Mouse (Mus musculus): Measurements from ENCODE around the gene Fam81b.
"Not testable (repeated sequence)": the region's sequence is repeated elsewhere in the genome, so short reads cannot be mapped to it uniquely, and the experiment has no call there.

Fam81b gene

DNA sequence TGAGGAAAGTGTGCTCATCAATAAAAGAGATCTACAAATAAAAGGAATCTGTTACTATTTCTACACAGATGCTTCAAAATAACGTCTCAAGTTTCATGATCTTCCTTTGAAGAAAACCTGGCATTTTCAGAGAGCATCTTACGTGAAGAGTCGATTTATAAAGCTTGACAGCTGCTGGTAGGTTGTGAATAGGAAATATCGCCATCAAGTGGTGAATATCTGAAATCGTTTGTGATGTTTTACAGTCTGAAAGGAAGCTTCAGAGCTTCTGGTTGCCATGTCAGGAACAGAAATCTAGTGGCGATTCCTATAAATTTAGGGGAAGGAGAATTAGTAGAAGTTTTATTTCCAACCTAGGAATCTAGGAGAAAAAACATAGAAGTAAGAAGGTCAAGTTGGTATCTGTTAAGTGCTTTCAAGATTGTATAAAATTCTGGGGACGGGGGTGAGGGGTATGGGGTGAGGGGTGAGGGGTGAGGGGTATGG lies at the start of gene Fam81b:
Gene Fam81b, minus strand, starts transcription at position 436 of the 486 bp plus-strand sequence.
- DNase-seq (ENCODE audit: low spot score in 2 of 2), result no peak

DNA sequence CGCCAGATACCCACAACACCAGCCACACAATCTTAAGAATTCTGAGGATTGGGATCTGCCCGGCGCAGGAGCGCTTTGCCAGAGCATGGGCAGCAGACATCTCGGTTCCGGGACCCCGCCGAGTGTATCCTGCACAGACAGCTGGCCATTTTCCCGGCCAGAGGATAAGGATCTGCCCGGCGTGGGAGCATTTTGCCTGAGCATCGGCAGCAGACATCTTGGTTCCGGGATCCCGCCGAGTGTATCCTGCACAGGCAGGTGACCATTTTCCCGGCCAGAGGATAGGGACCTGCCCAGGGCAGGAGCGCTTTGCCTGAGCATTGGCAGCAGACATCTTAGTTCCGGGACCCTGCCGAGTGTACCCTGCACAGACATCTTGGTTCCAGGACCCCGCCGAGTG lies 41.1 kb upstream of the Fam81b start:
- not testable (repeated sequence) for DNase-seq (ENCODE audit: low spot score in 2 of 2)

DNA sequence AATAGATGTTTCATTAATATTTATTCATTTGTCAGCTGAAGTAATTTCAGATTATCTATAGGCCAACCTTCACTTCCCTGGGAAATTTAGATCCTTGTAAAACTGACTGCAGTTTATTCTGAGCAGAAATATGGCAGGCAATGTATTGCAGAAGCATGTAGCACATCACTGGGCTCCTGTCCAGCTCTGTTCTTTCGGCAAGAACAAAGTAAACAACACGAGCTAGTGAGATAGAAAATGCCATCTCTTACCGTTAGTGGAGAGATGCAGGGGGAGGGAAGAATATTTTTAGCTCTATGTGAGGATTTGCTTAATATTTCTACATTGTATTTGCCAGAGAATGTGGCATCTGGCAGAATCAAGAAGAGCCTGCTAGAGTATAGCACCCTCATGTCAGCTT lies 13.8 kb upstream of the Fam81b start:
- DNase-seq (ENCODE audit: low spot score in 2 of 2), result peak; percentile 57 to 61

DNA sequence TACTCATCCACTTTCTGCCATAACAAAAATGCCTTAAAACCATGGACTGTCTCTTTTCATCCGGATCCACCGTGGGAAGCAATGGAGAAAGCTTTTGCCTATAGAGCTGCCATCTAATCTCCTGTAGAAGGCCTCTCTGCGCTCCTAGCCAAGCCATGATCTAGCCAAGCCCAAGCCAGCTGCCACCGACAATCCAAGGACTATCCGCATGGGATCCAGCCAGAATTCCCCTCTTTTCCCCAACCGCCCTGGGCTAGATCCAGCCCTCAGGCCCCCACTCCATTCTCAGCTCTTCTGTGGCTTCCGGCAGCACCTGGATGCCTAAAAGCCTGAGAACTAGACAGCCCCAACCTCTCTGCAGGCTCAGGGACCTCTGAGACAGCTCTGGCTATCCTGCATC lies 6.7 kb upstream of the Fam81b start:
- DNase-seq (ENCODE audit: low spot score in 2 of 2), result no peak

DNA sequence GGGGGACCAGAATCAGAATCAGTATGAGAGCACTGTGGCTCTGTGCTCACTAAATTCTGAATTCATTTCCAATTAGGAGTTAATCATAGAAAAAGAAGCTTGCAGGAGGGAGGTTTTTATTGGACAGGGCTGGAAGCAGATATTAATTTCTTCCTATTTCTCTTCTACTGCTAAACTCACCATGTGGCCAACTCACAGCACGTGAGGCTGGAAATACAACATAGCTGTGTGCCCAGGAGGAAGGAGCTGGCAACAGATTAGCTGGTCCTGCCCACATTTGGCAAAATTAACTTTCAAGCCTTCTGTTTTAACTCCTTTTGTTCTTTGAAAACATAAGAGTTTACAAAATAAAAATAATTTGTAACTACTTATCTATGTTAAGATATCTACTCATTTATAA lies 3.9 kb upstream of the Fam81b start:
- no peak for DNase-seq (ENCODE audit: low spot score in 2 of 2)

DNA sequence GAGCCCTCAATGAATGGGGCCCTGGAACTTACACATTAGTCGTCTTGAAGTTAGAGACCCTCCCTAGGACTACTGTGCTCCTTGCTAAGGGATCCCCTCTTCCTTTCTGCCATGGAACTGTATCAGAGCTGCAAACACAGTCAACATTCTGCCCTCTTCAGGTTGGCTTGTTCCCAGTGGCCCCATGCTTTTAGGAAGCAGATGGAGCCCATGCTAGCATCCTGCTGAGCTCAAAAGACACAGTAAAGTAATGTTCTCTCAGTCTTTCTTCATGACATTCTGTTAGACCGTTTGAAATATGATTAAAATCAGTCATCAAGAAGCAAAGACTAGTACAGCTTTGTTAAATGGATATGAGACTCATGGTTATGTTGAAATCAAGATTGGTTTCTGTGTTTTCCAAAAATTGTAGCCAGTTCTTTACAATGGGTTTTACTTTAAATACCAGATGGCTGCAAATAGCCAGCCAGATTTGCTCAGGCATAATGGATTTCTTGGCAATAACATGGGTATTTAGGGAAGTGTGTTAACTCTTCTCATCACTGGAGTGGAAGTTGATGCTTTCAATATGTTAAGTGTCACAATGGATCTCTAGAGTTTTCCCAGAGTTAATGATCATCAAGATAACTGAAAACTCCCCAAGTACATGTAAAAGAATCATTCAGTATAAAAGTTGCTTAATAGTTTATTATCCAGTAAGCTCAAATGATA lies 938 bp upstream of the Fam81b start:
- DNase-seq (ENCODE audit: low spot score in 2 of 2), result no peak

DNA sequence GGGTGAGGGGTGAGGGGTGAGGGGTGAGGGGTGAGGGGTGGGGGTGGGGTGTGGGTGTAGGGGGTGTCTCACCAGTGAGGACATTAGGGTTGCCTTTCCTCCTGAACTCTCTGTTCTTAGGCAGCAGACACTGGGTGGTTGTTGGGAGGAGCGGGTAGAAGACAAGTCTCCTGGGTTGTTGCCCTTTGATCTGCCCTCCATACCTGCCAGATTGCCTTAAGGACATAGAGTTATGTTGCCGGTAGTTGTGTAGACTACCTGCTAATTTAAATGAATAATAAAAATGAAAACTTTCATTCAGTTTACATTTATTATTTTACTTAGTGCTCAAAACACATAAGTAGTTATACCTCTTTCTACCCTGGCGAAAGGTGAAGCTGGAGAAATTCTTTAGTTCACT lies 369 bp upstream of the Fam81b start:
- DNase-seq (ENCODE audit: low spot score in 2 of 2), result no peak

DNA sequence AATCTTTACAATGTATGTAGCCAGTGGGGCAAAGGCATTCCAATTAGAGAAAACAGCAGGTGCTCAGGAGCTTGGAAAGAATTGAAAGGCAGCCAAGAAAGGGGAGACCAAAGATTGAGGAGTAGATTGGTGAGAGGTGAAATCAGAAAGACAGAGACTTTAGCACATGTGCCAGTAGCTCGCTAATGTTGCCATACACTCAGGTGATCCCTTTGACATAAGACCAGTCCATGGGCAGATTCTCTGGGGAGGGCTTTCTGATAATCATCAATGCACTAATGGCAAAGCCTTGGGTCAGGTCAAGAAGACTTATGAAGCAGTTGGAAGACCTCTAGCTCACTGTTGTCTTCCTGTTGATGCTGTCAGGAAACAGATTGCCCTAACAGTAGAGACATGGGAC lies 671 bp downstream of the Fam81b start:
- DNase-seq (ENCODE audit: low spot score in 2 of 2), result no peak

DNA sequence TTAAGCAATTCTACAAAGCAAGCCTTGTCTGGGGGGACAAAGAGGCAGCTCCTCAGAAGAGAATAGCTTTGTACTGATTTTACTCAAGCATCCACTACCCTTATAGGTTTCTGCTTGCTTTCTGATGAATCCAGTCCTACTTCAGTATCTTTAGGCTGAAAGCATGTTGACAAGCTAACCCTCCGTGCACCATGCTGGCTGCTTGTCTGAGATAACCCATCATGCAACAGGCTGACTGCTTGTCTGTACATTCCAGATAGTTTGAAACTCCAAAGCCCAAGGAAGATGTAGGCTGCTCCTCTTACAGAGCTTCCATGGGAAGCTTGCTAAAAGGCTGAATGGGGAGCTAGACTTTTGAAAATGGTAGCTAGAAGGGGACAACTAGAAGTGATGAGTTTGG lies 1.7 kb downstream of the Fam81b start:
- DNase-seq (ENCODE audit: low spot score in 2 of 2), result no peak

DNA sequence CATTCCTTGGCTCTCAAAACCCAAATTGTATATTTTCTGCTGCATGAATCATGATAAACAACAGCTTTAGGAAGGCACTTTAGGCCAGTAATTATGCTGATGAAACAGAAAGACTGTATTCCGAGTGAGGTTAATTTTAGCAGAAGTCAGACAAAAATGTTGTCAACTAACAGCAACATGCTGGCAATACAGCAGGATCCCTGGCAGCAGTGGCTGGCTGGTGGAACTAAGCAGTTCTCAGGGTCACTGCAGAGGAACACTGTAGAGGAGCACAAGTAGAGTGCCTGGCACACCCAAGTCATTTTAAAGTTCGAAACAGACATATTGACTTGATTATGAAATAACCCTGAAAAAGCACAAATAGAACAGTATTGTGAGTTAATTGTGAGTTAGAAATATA lies 2.8 kb downstream of the Fam81b start:
- DNase-seq (ENCODE audit: low spot score in 2 of 2), result no peak

DNA sequence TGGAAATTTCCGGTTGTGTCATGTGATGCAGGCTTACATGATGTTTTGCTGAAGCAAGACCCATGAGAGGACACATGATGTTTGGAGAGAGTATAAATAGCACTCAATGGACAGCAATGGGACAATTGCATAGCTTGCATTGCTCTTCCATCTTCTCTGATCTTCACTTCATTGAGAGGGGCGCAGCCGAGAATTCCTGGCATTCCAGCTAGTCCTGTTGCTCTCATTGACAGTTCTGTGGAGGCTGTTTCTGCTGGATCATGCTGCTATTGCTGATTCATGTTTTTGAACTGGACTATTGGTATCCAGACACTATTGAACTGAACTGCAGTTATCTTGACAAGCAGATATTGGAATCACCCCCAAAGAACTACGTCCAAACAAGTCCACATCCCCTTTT lies 12.8 kb downstream of the Fam81b start:
- DNase-seq (ENCODE audit: low spot score in 2 of 2), result no peak

DNA sequence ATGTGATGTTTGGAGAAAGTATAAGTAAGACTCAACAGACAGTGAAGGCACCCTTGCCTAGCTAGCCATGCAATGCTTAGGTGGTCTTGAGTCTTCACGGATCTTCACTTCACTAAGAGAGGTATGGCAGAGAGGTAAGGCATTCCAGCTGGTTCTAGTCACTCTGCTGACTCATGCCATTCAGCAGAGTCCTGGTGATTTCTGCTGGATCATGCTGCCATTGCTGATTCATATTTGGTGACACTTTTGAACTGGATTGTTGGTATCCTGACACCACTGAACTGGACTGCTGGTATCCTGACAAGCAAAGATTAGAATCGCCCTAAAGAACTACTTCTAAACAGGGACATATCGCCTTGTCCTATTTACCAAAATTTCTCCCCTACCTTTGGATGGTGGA lies 20.3 kb downstream of the Fam81b start:
- DNase-seq (ENCODE audit: low spot score in 2 of 2), result no peak

DNA sequence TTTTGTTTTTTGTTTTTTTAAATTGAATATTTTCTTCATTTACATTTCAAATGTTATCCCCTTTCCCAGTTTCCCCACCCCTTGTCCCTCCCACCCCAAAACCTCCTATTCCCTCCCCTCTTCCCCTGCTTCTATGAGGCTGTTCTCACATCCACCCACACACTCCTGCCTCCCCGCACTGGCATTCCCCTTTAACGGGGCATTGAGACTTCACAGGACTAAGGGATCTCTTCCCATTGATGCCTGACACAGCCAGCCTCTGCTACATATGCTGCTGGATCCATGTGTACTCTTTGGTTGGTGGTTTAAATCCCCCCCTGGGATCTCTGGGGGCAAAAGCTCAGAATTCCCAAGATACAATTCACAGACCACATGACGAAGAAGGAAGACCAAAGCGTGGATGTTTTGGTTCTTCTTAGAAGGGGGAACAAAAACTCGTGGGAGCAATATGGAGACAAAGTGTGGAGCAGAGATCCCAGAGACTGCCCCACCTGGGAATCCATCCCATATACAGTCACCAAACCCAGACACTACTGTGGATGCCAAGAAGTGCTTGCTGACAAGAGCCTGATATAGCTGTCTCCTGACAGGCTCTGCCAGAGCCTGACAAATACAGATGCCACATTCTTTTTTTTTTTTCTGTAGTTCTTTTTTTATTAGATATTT lies 40.4 kb downstream of the Fam81b start:
- peak; percentile 11 to 18 for DNase-seq (ENCODE audit: low spot score in 2 of 2)

DNA sequence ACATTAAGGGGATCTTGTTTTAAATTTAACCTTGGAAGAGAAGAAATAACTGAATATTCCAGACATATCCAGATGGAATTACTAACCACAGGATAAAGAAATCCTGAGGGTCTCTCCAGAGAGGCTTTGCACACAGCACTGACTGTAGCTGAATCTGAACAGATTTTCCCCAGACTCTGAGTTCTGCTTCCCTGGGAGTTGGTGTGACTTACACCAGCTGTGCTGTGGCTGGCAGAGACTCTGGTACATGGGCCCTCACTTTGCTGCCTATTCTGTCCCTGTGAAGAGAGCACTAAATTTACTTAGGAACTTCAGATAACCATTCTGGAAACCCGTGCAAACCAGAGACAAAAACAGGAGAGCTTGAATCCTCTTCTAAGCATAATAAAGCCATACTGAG lies 46.1 kb downstream of the Fam81b start:
- DNase-seq (ENCODE audit: low spot score in 2 of 2), result peak; percentile 76 to 86

DNA sequence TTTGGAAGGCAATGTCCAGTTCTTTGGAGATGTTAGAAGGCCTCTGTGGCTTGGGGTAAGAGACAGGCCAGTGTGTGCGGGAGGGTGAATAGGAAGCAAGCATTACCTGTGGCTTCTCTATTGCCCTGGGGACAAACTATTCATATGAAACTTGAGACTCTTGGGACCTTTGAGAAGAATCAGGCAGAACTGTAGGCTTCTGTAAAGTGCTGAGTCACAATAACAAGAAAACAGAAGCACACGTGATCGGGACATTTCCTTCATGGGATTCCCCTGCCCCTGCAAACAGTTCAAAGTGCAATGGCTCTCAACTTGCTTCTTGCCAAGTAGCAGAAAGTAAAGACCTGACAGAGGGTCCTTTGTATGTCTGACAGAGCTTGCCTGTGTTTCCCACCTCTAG lies 48.5 kb downstream of the Fam81b start:
- DNase-seq (ENCODE audit: low spot score in 2 of 2), result no peak

DNA sequence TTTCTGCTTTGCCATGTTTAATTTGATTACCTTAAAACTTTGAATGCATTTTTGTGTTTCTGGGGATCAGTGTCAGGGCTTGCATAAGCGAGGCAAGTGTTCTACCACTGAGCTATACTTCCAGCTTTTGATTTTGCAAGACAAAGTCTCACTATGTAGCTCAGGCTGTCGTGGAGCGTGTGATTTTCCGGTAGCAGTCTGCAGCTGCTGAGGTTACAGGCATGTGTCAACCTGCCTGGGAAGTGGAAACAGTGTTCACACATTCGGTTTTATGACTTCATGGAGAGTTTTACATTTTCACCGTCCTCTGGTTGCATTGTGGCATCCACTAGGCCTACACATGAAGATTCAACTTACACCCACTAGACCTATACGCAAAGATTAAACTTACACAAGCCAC lies 54.8 kb downstream of the Fam81b start:
- DNase-seq (ENCODE audit: low spot score in 2 of 2), result no peak

DNA sequence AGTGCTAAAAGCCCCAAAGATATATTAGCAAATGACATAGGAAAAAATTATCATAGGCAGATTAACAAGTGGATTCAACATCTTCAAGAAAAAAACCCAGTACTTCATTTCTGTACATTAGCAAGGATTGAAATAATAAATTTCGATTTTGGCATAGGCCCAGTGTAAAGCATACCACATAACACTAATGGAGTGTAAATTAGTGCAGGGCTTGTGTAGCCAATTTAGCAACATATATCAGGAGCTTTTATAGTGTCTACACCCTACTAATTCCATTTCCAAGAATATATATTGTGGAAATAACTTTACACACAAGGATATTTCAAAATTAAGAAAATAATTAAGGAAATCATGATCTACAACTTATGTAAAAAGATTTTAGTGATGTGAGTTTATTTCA lies 55.8 kb downstream of the Fam81b start:
- DNase-seq (ENCODE audit: low spot score in 2 of 2), result no peak

DNA sequence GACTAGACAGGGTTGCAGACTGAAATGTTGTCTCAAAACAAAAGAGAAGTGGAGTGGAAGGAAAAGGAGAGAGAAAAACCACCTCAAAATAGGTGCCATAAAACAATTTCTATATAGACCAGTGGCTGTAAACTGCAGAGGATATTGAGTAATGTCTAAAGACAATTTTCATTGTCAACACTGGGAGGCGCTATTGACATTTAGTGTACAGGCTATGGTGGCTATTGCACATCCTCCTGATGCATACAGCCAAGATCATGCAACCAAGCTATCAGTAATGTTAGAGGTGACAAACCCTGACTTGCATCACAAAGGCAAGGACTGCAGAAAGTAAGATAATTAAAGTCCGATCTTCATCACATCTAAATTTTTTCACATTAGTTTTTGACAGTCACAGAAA lies 89.5 kb downstream of the Fam81b start:
- no peak for DNase-seq (ENCODE audit: low spot score in 2 of 2)

DNA sequence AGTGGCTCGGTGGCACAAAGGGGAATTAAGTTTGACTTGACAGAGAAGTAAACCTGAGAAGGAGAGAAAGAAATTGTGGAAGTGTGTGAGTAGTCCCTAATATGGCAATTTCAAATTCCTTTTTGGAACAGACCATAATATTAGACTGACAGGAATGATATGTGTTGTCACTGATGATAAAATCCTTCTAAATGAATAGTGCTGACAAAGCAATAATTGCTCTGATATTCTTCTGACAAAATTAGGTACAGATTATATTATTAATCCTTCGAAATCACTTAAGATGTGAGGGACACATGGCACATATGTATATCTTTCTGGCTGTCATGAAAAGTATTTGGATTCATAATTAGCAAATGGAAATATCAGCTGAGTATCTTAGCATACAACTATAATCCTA lies 89.9 kb downstream of the Fam81b start:
- DNase-seq (ENCODE audit: low spot score in 2 of 2), result no peak

DNA sequence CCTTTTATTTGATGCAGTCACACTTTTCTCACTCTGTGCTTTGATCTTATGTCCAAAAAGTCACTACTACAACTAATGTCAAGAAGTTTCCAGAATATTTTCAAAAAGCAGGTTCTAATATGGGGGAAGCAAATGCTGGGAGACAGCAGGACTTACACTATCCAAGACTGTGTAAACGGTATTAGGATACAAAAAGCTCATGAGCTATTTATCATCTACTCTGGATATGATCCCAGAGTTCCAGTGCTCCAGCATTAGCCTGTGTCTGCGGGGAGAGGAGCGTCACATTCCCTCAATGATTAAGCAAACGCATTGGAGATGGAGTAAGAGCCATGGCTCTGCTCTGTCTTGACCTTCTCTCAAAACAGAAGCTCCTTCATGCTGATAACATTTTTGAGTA lies 104.9 kb downstream of the Fam81b start:
- no peak for DNase-seq (ENCODE audit: low spot score in 2 of 2)

DNA sequence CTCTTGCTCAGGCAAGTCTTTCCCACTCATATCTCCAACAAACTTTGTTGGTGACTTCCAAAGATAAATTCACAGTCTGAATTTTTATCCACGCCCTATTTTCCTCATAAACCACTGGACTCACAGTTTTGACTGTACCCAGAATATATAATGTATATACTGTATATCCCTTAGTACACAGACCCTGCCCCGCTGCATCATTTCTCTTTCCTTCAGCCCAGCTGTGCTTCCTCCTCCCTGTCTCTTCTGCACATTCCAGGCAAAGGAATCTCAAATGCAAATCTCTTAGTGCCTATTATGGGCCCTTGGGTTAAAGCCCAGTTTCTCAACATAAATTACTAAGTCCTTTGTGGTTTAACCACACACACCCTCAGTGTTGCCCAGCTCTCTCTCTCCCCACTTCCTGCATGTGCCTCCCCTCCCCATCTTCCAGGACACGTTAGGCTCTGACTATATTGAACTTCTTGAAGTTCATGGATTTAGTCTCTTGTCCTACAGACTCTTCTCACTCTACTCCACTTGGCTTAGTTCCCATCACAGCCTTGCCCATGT lies 107.5 kb downstream of the Fam81b start:
- DNase-seq (ENCODE audit: low spot score in 2 of 2), result no peak

DNA sequence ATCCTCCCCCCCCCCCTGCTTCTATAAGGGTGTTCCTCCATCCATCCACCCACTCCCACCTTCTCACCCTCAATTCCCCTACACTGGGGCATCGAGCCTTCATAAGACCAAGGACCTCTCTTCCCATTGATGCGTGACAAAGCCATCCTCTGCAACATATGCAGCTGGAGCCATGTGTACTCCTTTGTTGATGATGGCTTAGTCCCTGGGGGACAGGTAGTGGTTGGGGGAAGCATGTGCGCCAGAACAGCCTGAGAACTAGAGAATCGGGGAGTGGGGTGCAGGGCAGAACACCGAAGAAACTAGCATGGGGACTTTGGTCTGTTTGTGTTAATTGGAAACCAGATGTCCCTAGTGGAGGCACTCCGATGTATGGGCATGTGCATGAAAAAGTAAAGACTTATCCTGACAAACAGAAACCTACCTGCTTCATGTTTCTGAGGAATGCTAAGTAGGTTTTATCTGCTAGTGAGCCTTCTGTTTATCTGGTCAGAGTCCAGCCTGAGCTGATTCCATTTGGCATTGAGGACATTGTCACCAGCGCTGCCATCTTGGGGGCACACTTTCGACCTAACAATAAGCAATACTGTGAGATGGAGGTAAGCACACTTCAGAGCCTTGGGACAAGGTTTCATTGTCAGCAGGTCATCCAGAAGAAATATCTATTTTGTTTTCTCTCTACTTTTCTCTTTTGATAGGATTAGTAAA lies 109.3 kb downstream of the Fam81b start:
- DNase-seq (ENCODE audit: low spot score in 2 of 2), result no peak

DNA sequence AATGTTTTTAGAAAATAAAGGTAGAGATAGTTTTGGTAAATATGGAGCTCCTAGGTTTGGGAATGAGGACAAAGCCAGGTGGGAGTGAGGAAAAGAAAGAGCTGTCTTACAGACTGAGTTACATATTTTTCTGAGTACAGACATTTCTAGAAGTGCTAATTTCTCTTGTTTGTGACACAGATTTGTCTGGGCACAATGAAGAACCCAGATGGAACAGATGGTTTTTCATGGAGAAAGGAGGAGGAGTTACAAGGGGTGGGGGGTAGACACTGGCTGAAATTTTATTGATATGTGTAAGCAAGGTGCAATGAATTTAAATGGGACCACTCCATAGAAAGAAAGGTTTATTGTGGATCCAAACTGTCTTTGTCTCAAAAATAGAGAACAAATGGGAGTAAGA lies 109.9 kb downstream of the Fam81b start:
- DNase-seq (ENCODE audit: low spot score in 2 of 2), result no peak

All from right cerebral cortex, postnatal 36 days (tissue).